Mouse (Mus musculus): Measurements from ENCODE around the gene Gm47189.
"Not testable (repeated sequence)": the region's sequence is repeated elsewhere in the genome, so short reads cannot be mapped to it uniquely, and the experiment has no call there.

The Gm47189 gene

DNA sequence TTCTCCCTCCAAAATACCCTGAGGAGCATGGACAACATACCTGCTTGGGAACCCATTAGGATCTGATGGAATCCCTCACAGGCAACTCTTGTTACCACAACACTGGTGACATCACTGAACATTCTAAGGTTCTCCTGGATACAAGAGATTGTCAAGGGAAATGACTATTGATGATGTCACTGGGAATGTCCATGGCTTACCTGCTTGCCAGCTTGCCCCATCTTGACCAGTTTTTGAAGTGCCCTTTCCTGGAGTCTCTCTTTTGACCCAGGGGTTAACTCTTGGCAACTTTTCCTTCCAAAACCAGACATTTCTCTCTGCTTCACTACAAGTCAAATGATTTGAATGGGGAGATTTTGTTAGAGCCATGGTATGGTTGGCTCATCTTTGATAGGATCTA, at the start of gene Gm47189:
Gene Gm47189 (minus strand): TSS at position 101 of the 400 bp plus-strand sequence.
- DNase-seq (ENCODE audit: low read depth, low spot score), result not testable (repeated sequence)

DNA sequence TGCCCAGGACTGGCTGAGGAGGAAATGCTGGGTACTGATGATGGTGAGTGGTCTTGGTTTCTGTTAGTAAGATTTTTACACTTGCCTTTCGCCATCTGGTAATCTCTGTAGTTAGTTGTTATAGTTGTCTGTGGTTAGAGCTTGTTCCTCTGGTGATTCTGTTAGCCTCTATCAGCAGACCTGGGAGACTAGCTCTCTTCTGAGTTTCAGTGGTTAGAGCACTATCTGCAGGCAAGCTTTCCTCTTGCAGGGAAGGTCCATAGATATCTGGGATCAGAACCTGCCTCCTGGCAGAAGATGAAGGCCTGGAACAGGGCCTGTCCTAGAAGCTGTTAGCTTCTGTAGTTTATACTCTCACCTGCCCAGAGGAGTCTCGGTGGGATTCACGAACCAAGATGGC, 16.3 kb downstream of the Gm47189 start:
- DNase-seq (ENCODE audit: low read depth, low spot score), result not testable (repeated sequence)

DNA sequence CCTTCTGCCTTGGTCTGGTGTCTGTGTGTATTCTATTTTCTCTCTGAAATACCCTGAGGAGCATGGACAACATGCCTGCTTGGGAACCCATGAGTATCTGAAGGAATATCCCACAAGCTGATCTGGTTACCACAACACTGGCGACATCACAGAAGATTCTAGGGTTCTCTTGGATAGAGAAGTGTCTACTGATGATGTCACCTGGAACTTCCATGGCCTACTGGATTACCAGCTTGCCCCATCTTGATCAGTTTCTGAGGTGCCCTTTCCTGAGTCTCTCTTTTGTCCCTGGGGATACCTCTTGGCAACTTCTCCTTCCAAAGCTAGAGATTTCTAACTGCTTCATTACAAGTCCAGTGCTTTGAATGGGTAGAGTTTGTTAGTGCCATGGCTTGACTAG, 21.7 kb downstream of the Gm47189 start, which contains the start of gene Gm7929:
Gene Gm7929 (minus strand): TSS at position 101 of the 400 bp plus-strand sequence.
- DNase-seq (ENCODE audit: low read depth, low spot score), result not testable (repeated sequence)

DNA sequence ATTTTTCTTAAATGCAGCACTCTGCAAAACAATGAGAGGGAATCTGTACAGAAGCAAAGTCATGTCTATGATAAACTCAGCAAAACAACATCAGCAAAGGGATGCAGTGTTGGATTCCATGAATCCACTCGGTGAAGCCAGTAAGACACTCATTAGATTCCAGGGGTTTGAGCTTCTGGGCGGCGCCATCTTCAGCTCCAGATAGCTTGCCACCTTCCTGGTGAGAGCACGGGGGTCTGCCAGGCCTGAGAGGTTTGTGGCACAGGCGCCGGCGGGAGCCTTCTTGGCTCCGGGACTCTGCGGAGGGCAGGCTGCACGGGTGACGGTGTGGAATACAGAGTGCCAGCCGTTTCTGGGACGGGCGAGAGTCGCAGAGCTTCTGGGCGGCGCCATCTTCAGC, 48.8 kb downstream of the Gm47189 start:
- not testable (repeated sequence) for DNase-seq (ENCODE audit: low read depth, low spot score)

DNA sequence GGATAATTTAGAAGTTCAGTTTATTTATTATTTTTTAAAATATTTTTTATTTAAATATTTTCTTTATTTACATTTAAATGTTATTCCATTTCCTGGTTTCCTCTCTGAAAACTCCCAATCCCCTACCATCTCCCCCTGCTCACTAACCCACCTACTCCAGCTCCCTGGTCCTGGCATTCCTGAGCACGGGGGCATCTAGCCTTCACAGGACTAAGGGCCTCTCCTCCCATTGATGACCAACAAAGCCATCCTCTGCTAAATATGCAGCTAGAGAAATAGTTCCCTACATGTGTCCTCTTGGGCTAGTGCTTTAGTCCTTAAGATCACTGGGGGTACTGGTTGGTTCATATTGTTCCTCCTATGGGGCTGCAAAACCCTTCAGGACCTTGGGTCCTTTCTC, 55.1 kb downstream of the Gm47189 start:
- not testable (repeated sequence) for DNase-seq (ENCODE audit: low read depth, low spot score)

All from 3T3-L1 (cell line).